Mouse (Mus musculus) cerebellum, adult 9-10 months (tissue): ENCODE measurements around the gene Orm2.

Source experiments
- DNase-seq: peaks from one replicate; pipeline ENCODE4 v3.0.0; 2022

The Orm2 gene

GRCm38 (mm10) chr4:63408247-63408646 is 46.0 kb downstream of the Orm2 start:
- DNase-seq = no peak

GRCm38 (mm10) chr4:63408649-63409048 is 46.4 kb downstream of the Orm2 start:
- no peak for DNase-seq

GRCm38 (mm10) chr4:63409317-63409907 is 47.2 kb downstream of the Orm2 start:
- no peak for DNase-seq

DNA sequence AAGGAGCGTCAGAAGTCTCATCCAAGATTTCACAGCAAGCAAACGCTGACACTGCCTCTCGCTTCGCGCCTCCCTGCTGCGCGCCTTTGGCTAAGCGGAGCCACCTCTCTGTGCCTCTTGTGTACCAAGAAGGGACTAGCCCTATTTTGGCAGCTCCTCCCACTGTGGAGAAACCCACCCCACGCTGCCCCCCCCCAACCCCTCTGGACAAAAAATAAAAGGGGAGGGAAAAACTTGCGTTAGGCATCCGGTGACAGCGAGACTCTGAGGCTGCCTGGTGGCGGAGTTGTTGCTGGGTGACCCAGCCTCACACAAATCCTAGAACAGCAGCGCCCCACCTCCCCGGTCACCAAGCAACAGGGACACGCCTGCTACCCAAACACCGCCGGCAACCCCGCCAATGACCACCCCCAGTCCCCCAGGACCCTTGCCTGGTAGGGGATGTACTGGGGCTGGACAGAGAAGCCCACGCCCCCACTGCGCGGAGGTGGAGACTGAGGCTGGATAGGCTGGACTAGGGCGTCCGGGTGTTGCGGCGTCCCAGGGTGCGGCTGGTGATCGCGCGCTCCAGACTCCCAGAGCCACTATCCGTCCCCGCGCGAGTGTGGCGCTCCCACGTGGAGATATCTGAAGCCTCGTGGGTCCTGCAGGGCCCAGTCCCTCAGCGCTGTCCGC is 47.8 kb downstream of the Orm2 start:
- DNase-seq = no peak

DNA sequence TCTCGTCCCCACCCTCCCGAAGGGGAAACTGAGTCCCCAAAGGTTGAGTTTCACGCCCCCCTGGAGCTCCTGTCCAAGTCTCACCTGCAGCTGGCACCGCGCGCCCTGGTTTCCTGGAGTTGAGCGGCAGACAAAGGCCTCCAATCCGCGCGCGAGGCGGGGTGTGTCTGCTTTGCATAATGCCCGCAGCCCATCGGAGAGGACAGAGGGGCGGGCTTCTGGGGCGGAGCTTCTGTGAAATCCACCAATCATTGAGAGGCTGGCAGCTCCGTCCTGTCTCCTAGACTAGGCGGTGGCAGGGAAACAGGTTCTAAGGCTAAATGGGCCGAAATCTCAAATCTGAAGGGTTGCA is 48.3 kb downstream of the Orm2 start:
- DNase-seq = peak; percentile 55

- DNase-seq = no peak
These were observed 49.0 kb downstream of the Orm2 start for GRCm38 (mm10) chr4:63411222-63411621.

- no peak for DNase-seq
These were observed 52.7 kb downstream of the Orm2 start for GRCm38 (mm10) chr4:63414951-63415350.
